Mouse (Mus musculus) cerebellum, adult 8-10 months (tissue): ENCODE measurements at regions not wholly inside any gene's neighbourhood (a gene's known extent, or its start where the extent isn't known, plus 50 kb on each side); places are given as distances from the start of the nearest gene placed in this dataset.

Experiments used
- DNase-seq: peaks from one replicate; pipeline ENCODE4 v3.0.0; 2022

- no peak for DNase-seq
Measured at GRCm38 (mm10) chr1:121051496-121052119, 280.8 kb downstream of the Insig2 start.

GRCm38 (mm10) chr1:121052120-121052501 is 280.3 kb downstream of the Insig2 start:
- DNase-seq, result no peak

- DNase-seq, result no peak
Measured at GRCm38 (mm10) chr1:121053692-121054091, 278.7 kb downstream of the Insig2 start.

GRCm38 (mm10) chr1:121074569-121074968 is 257.8 kb downstream of the Insig2 start:
- DNase-seq, result no peak

GRCm38 (mm10) chr1:121082839-121083238 is 249.6 kb downstream of the Insig2 start:
- DNase-seq, result no peak

GRCm38 (mm10) chr1:121085101-121085727 is 247.2 kb downstream of the Insig2 start:
- DNase-seq, result no peak

- no peak for DNase-seq
Measured at GRCm38 (mm10) chr1:121087124-121087887, 245.1 kb downstream of the Insig2 start.

GRCm38 (mm10) chr1:121090628-121091027 is 241.8 kb downstream of the Insig2 start:
- DNase-seq, result no peak

GRCm38 (mm10) chr1:121092870-121093269 is 239.5 kb downstream of the Insig2 start:
- no peak for DNase-seq

GRCm38 (mm10) chr1:121096551-121097550 is 235.5 kb downstream of the Insig2 start:
- DNase-seq, result no peak

GRCm38 (mm10) chr1:121111776-121112344 is 220.5 kb downstream of the Insig2 start:
- no peak for DNase-seq

- no peak for DNase-seq
Measured at GRCm38 (mm10) chr1:121112464-121112863, 219.9 kb downstream of the Insig2 start.

GRCm38 (mm10) chr1:121116626-121117025 is 215.8 kb downstream of the Insig2 start:
- no peak for DNase-seq

- DNase-seq, result no peak
Measured at GRCm38 (mm10) chr1:121123436-121123835, 209.0 kb downstream of the Insig2 start.

GRCm38 (mm10) chr1:121136284-121136683 is 196.1 kb downstream of the Insig2 start:
- no peak for DNase-seq

- DNase-seq, result no peak
Measured at GRCm38 (mm10) chr1:121136846-121137245, 195.5 kb downstream of the Insig2 start.

- DNase-seq, result no peak
Measured at GRCm38 (mm10) chr1:121144981-121145380, 187.4 kb downstream of the Insig2 start.

GRCm38 (mm10) chr1:121153476-121153875 is 178.9 kb downstream of the Insig2 start:
- no peak for DNase-seq

- no peak for DNase-seq
Measured at GRCm38 (mm10) chr1:121154616-121155015, 177.8 kb downstream of the Insig2 start.

- DNase-seq, result no peak
Measured at GRCm38 (mm10) chr1:121168651-121169050, 163.7 kb downstream of the Insig2 start.

- DNase-seq, result no peak
Measured at GRCm38 (mm10) chr1:121176541-121176940, 155.8 kb downstream of the Insig2 start.

GRCm38 (mm10) chr1:121177136-121177907 is 155.1 kb downstream of the Insig2 start:
- no peak for DNase-seq
